Mouse (Mus musculus) midbrain, embryonic 15.5 days (tissue): ENCODE results near the gene Magi1. TPM values are rescaled to one million over a fixed set of nuclear protein-coding genes. Genes with fewer than 3 reads are reported as not detected.

Experiments
- ATAC-seq: fragments of 200-750 bp; cut with Nextera tagmentation; replicated peaks from 2 replicates; pipeline ENCODE4 v1.8.0; 2017; ENCODE audit warnings: moderate TSS enrichment
- H3K27ac ChIP-seq: fragments of 300-500 bp; sonication (generic); 2 replicates; pipeline ENCODE4 v1.5.1; 2015; ENCODE audit warnings: mild to moderate bottlenecking, inconsistent platforms
- H3K27me3 ChIP-seq: fragments of 300-500 bp; sonication (generic); replicated peaks from 2 replicates; pipeline ENCODE4 v1.6.1; 2015; ENCODE audit warnings: inconsistent platforms
- H3K36me3 ChIP-seq: fragments of 300-500 bp; sonication (generic); replicated peaks from 2 replicates; pipeline ENCODE4 v1.6.1; 2015; ENCODE audit warnings: inconsistent platforms
- H3K4me1 ChIP-seq: fragments of 300-500 bp; sonication (generic); 2 replicates; pipeline ENCODE4 v1.6.1; 2015; ENCODE audit warnings: inconsistent platforms
- H3K4me2 ChIP-seq: fragments of 300-500 bp; sonication (generic); 2 replicates; pipeline ENCODE4 v1.6.1; 2015; ENCODE audit warnings: inconsistent platforms, mild to moderate bottlenecking, moderate library complexity
- H3K4me3 ChIP-seq: fragments of 300-500 bp; sonication (generic); 2 replicates; pipeline ENCODE4 v1.5.1; 2015; ENCODE audit warnings: mild to moderate bottlenecking, inconsistent platforms
- H3K9ac ChIP-seq: fragments of 300-500 bp; sonication (generic); 2 replicates; pipeline ENCODE4 v1.6.1; 2015; ENCODE audit warnings: mild to moderate bottlenecking, inconsistent platforms
- H3K9me3 ChIP-seq: fragments of 300-500 bp; sonication (generic); 2 replicates; pipeline ENCODE4 v1.6.1; 2016; ENCODE audit warnings: inconsistent platforms
- WGBS: fragments of 180-500 bp; shearing (Covaris S2); methylation state at CpG from one replicate; pipeline ENCODE4 v1.1.7; 2015; ENCODE audit warnings: mixed read lengths; 5-methylcytosine and 5-hydroxymethylcytosine counted together
- polyA plus RNA-seq: library from polyadenylated mRNA; unstranded; fragments of >200 nt; fragmentation: Nextera tagmentation; extraction: Ambion mirVana; gene quantifications from 2 replicates; pipeline ENCODE4 v1.2.1, GENCODE M21; 2015

The Magi1 gene
- polyA plus RNA-seq, 1 experiment from 2014 or later, result 38.2 TPM

GRCm38 (mm10) chr6:94186628-94187319 lies 96.9 kb downstream of the Magi1 start:
- H3K9ac ChIP-seq, result no peak overlapping the region
- no peak overlapping the region for H3K4me2 ChIP-seq
- no peaks in the 10 kb centered on the region for H3K27me3 ChIP-seq
- WGBS, result 86% methylated on average over 7 of the region's 7 CpGs
- H3K4me3 ChIP-seq, result no peak overlapping the region
- peaks cover 12% of the 10 kb centered on the region; the same call in 1 of the 2 replicates for H3K4me1 ChIP-seq
- H3K36me3 ChIP-seq, result no peaks in the 10 kb centered on the region
- no peaks in the 10 kb centered on the region for H3K9me3 ChIP-seq
- ATAC-seq, result no peak
- H3K27ac ChIP-seq, result no peak overlapping the region

DNA sequence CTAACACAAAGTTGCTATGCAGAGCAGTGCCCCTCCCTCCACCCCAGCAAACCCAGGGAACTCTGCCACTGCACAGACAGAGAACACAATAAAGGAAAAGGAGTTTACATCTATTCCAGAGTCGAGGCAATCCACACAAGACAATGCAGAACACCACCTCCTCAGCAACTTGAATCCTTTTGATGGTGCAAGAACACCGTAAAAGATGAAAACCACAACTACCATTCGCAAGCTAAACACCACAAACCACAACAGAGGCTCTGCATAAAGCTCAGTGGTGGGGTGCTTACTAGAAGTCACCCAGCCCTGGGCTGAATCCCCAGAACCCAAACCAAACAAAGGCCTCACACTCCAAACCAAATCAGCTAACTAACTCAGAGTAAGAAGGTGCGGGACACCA lies 99.4 kb downstream of the Magi1 start:
- Histone ChIP-seq H3K36me3 (no peaks in the 10 kb centered on the region), H3K9ac (no peak overlapping the region), H3K9me3 (no peaks in the 10 kb centered on the region), H3K27me3 (no peaks in the 10 kb centered on the region), H3K27ac (no peak overlapping the region), H3K4me1 (peaks cover 13% of the 10 kb centered on the region; the same call in 1 of the 2 replicates), H3K4me3 (no peak overlapping the region), H3K4me2 (no peak overlapping the region)
- ATAC-seq, result no peak
- 74% methylated on average over 4 of the region's 4 CpGs for WGBS

GRCm38 (mm10) chr6:94183354-94183851 lies 100.3 kb downstream of the Magi1 start:
- 56% methylated on average over 14 of the region's 14 CpGs for WGBS
- Histone ChIP-seq H3K4me1 (peaks cover 13% of the 10 kb centered on the region; the same call in 1 of the 2 replicates), H3K9me3 (no peaks in the 10 kb centered on the region), H3K4me3 (no peak overlapping the region), H3K9ac (no peak overlapping the region), H3K27me3 (no peaks in the 10 kb centered on the region), H3K27ac (no peak overlapping the region), H3K4me2 (no peak overlapping the region), H3K36me3 (no peaks in the 10 kb centered on the region)
- ATAC-seq, result no peak

DNA sequence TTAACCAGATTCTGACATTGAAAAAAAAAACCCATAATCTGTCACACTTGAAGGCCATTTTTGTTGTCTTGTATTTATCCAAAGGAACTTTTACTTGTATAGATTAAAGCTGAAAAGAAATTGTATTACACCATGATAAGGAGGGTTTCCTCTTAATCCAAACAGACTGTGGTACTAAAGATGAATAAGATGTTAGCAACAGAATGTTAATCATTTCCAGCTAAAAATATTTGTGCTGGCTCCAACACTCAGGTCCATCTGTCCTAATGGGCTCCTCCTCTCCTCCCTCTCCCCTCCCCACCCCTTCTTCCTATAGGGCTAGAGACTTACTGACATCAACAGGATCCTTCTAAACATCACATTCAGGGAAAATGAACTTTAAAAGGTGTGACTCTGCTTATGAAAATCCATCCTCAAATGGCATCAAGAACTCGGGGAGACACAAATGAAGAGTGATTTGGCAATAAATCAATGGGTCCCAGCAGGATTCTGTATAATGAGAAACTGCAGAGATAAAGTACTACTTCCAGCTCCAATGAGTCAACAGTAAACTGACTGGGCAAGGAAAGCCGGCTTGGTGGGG lies 102.0 kb downstream of the Magi1 start:
- H3K9ac ChIP-seq, result no peak overlapping the region
- H3K4me3 ChIP-seq, result no peak overlapping the region
- H3K27me3 ChIP-seq, result no peaks in the 10 kb centered on the region
- H3K27ac ChIP-seq, result no peak overlapping the region
- H3K4me1 ChIP-seq, result peaks cover 13% of the 10 kb centered on the region; the same call in 1 of the 2 replicates
- ATAC-seq, result no peak
- 27% methylated on average over 2 of the region's 2 CpGs for WGBS
- no peaks in the 10 kb centered on the region for H3K9me3 ChIP-seq
- H3K36me3 ChIP-seq, result no peaks in the 10 kb centered on the region
- no peak overlapping the region for H3K4me2 ChIP-seq

DNA sequence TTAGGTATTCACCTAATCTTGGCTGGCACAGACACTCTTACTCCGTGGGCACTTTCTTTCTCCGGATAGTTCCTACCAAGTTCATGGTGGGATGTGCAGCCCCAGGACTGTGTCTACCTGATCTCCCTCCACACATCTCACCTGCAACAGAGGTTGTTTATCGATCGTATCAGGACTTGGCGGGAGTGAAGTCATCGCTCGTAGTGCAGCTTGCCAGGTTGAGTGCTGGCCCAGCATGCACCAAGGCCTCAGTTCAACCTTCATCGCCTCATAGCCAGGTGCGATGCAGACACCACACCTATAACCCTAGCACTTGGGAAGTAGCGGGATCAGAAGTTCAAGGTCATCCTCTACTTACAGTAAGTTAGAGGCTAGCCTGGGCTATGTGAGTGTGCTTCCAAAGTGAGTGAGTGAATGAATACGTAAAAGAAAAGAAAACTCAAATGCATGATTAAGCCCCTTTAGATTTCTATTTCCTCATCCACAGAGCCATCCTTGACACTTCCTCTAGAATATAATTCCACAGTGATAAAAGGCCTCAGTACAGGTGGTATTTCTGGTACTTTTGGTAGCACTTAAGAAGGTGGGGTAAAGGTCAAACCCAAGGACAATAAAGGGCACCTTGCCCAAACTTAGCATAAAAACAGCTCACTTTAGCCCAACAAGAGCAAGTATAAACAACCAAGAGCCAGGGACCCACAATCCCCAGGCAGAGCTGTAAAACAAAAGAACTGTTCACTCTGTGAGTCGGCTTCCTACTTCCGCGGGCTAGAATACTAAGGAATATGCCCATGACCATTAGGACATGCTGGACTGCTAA lies 103.2 kb downstream of the Magi1 start:
- WGBS, result 91% methylated on average over 14 of the region's 14 CpGs
- ATAC-seq, result no peak

DNA sequence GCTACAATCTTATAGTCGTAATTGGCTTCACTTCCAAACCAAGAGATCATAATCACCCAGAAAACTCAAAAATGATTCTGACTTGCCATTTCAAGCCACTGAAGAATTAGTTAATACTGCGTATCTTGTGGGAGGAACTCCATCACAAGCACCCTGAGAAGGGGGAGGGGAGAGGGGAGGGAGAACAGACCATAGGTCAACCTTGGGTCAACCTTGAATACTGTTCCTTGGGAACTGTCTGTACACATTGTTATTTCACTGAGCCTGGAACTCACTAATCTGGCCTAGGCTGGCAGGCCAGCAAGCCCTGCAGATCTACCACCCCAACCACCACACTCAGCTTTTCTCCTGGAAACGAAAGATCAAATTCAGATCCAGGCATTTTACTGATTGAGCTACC lies 106.2 kb downstream of the Magi1 start:
- no peak overlapping the region for H3K4me2 ChIP-seq
- no peaks in the 10 kb centered on the region for H3K27me3 ChIP-seq
- H3K4me3 ChIP-seq, result no peak overlapping the region
- H3K27ac ChIP-seq, result no peak overlapping the region
- H3K4me1 ChIP-seq, result 0 out of 2 replicates have a peak, but pooled peaks cover 7% of the 10 kb centered on the region
- ATAC-seq, result no peak
- no peaks in the 10 kb centered on the region for H3K36me3 ChIP-seq
- 59% methylated on average over 3 of the region's 3 CpGs for WGBS
- no peak overlapping the region for H3K9ac ChIP-seq
- H3K9me3 ChIP-seq, result no peaks in the 10 kb centered on the region

More for the DNA sequence above, 103.2 kb downstream of the Magi1 start:
- Histone ChIP-seq H3K9ac (no peak overlapping the region), H3K27me3 (no peaks in the 10 kb centered on the region), H3K4me1 (peaks cover 13% of the 10 kb centered on the region; the same call in 1 of the 2 replicates), H3K27ac (no peak overlapping the region), H3K4me2 (no peak overlapping the region), H3K36me3 (no peaks in the 10 kb centered on the region), H3K9me3 (no peaks in the 10 kb centered on the region), H3K4me3 (no peak overlapping the region)

GRCm38 (mm10) chr6:94176705-94177104 lies 107.0 kb downstream of the Magi1 start:
- Histone ChIP-seq H3K9me3 (no peaks in the 10 kb centered on the region), H3K27ac (no peak overlapping the region), H3K9ac (no peak overlapping the region), H3K4me1 (0 out of 2 replicates have a peak, but pooled peaks cover under 1% of the 10 kb centered on the region), H3K4me2 (no peak overlapping the region), H3K4me3 (no peak overlapping the region), H3K36me3 (no peaks in the 10 kb centered on the region), H3K27me3 (no peaks in the 10 kb centered on the region)
- ATAC-seq, result no peak
- WGBS, result 13% methylated on average over 4 of the region's 4 CpGs

- whole genome bisulfite sequencing, result 75% methylated on average over 8 of the region's 8 CpGs
- no peaks in the 10 kb centered on the region for H3K27me3 ChIP-seq
- H3K27ac ChIP-seq, result no peak overlapping the region
- no peak overlapping the region for H3K4me2 ChIP-seq
- H3K4me3 ChIP-seq, result no peak overlapping the region
- no peak for ATAC-seq
- H3K9ac ChIP-seq, result no peak overlapping the region
- no peaks in the 10 kb centered on the region for H3K4me1 ChIP-seq
- H3K36me3 ChIP-seq, result no peaks in the 10 kb centered on the region
- H3K9me3 ChIP-seq, result no peaks in the 10 kb centered on the region
These were observed 112.5 kb downstream of the Magi1 start for GRCm38 (mm10) chr6:94171250-94171649.

GRCm38 (mm10) chr6:94169581-94170194 lies 114.0 kb downstream of the Magi1 start:
- WGBS, result 88% methylated on average over 9 of the region's 9 CpGs
- no peaks in the 10 kb centered on the region for H3K4me1 ChIP-seq
- no peaks in the 10 kb centered on the region for H3K27me3 ChIP-seq
- H3K9me3 ChIP-seq, result no peaks in the 10 kb centered on the region
- no peak overlapping the region for H3K27ac ChIP-seq
- no peak overlapping the region for H3K9ac ChIP-seq
- no peaks in the 10 kb centered on the region for H3K36me3 ChIP-seq
- no peak overlapping the region for H3K4me3 ChIP-seq
- ATAC-seq, result no peak
- H3K4me2 ChIP-seq, result no peak overlapping the region

- no peaks in the 10 kb centered on the region for H3K9me3 ChIP-seq
- H3K4me1 ChIP-seq, result peaks cover 17% of the 10 kb centered on the region
- no peak for ATAC-seq
- no peak overlapping the region for H3K9ac ChIP-seq
- H3K36me3 ChIP-seq, result no peaks in the 10 kb centered on the region
- no peak overlapping the region for H3K27ac ChIP-seq
- H3K27me3 ChIP-seq, result no peaks in the 10 kb centered on the region
- 90% methylated on average over 1 of the region's 1 CpGs for WGBS
- H3K4me3 ChIP-seq, result no peak overlapping the region
- no peak overlapping the region for H3K4me2 ChIP-seq
These were observed 117.8 kb downstream of the Magi1 start for GRCm38 (mm10) chr6:94165951-94166350.

- Histone ChIP-seq H3K27ac (no peak overlapping the region), H3K9me3 (no peaks in the 10 kb centered on the region), H3K4me1 (peaks cover 17% of the 10 kb centered on the region), H3K4me2 (no peak overlapping the region), H3K9ac (no peak overlapping the region), H3K36me3 (no peaks in the 10 kb centered on the region), H3K4me3 (no peak overlapping the region), H3K27me3 (no peaks in the 10 kb centered on the region)
- WGBS, result 86% methylated on average over 9 of the region's 9 CpGs
- no peak for ATAC-seq
These were observed 118.8 kb downstream of the Magi1 start for GRCm38 (mm10) chr6:94164753-94165536.
